Mouse (Mus musculus) splenic B cell, adult 2 months (primary cell): ENCODE measurements around the gene Tigd2.
"Not testable (repeated sequence)": the region's sequence is repeated elsewhere in the genome, so short reads cannot be mapped to it uniquely, and the experiment has no call there.

Experiments
- DNase-seq: peaks from one replicate; pipeline ENCODE4 v3.0.0-alpha.2; 2011; ENCODE audit warnings: low read depth, low spot score
- H3K27me3 ChIP-seq: 2 replicates; pipeline ENCODE4 v1.6.1; 2012; ENCODE audit warnings: mild to moderate bottlenecking, low read length, moderate library complexity, mixed read lengths; ENCODE audit not compliant: control insufficient read depth, poor library complexity, insufficient read depth, severe bottlenecking
- H3K36me3 ChIP-seq: 2 replicates; pipeline ENCODE4 v1.6.1; 2012; ENCODE audit warnings: mild to moderate bottlenecking, low read length, moderate library complexity, mixed read lengths; ENCODE audit not compliant: control insufficient read depth, poor library complexity, insufficient read depth, severe bottlenecking

Gene Tigd2

DNA sequence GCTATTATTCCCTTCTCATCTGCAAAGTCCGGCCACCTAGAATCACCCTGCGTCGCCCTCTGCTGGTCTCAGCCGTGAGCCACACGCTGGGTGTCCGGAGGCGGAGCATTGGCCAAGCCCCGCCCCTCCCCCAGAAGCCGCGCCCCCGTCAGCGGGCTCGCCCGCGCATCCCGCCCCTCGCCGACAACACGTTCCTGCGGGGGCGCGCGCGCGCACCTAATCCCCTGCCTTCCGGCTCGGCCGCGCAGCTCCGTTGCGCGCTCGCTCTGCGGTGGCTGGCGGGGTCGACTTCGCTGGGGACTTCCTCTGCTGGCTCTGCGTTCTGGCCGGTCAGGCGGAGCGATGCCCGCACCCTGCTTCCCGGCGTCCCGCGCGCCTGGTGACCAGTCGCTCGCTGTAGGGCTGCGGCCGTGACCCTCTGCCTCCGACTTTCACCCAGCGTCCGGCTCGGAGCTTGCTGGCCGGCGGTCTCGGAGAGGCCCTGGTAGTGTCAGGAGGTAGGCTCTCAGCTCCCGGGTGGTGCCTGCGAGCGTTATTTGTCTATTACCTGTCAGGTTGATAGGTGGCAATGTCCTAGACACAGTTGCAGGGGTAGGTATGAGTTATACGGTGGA is at the start of gene Tigd2:
Tigd2 (plus strand) TSS at position 186 of the 614 bp plus-strand sequence.
- peak; percentile 94 for DNase-seq
- Histone ChIP-seq H3K27me3 (0 out of 2 replicates have a peak, but pooled peaks cover 2% of the 10 kb centered on the region), H3K36me3 (0 out of 2 replicates have a peak, but pooled peaks cover 3% of the 10 kb centered on the region)

GRCm38 (mm10) chr6:59161801-59162478 is 46.7 kb upstream of the Tigd2 start:
- DNase-seq, result no peak

DNA sequence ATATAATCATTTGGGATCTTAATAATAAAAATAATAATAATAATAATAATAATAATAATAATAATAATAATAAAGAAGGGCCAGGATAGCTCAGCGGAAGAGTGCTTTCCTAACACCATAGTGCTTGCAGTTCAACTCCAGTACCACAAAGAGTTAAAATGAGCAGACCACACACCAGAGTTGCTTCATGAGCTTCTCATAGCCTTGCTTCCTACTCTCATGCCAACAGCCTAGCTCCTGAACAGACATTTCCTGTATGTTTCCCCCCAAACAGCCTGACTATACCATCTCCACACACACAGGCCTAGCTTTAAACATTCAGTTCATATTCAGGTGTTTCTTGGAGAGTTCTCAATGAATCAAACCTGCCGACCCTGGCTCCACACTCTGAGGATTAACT is 45.8 kb upstream of the Tigd2 start:
- Histone ChIP-seq H3K36me3 (no peaks in the 10 kb centered on the region), H3K27me3 (no peaks in the 10 kb centered on the region)
- DNase-seq, result no peak

More at GRCm38 (mm10) chr6:59161801-59162478, 46.7 kb upstream of the Tigd2 start:
- Histone ChIP-seq H3K36me3 (no peaks in the 10 kb centered on the region), H3K27me3 (no peaks in the 10 kb centered on the region)

DNA sequence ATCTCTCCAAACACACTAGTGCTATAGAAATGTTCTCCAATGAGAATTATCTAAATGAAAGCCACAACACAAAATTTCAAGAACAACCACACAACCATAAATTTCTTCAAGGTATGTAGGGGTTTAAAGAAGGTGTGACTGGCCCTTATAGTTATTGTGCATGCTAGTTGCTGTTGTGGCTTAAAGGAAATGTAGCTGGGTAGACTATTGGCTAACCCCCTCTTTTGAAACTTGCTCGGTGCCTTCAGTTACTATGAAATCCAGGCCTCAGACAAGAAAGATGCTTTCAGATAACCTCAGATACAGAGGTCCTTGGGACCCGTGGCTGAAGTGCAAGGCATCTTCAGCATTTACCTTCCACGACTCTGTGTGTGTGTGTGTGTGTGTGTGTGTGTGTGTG is 45.3 kb upstream of the Tigd2 start:
- Histone ChIP-seq H3K36me3 (no peaks in the 10 kb centered on the region), H3K27me3 (no peaks in the 10 kb centered on the region)
- DNase-seq, result no peak

GRCm38 (mm10) chr6:59168939-59169338 is 39.7 kb upstream of the Tigd2 start:
- H3K36me3 ChIP-seq, result no peaks in the 10 kb centered on the region
- no peaks in the 10 kb centered on the region for H3K27me3 ChIP-seq
- DNase-seq, result no peak

GRCm38 (mm10) chr6:59171230-59171629 is 37.4 kb upstream of the Tigd2 start:
- DNase-seq, result no peak

DNA sequence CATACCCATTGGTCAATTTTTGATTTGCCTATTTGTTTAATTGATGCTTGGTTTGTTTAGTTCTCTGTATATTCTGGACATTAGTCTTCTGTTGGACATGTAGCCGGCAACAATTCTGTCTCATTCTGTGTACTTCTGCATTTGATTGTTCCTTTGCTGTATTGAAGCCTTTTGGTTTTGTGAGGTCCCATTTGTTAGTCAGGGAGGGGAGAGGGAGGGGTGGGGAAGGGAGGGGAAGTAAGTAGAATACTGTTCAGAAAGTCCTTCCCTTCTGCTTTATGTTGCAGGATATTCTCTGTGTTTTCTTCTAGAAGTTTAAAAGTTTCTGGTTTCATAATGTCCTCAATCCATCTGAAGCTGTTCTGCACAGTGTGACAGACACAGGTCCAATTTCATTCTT is 34.7 kb upstream of the Tigd2 start:
- no peak for DNase-seq
- Histone ChIP-seq H3K27me3 (no peaks in the 10 kb centered on the region), H3K36me3 (no peaks in the 10 kb centered on the region)

More at GRCm38 (mm10) chr6:59171230-59171629, 37.4 kb upstream of the Tigd2 start:
- no peaks in the 10 kb centered on the region for H3K36me3 ChIP-seq
- H3K27me3 ChIP-seq, result no peaks in the 10 kb centered on the region

- Histone ChIP-seq H3K36me3 (no peaks in the 10 kb centered on the region), H3K27me3 (no peaks in the 10 kb centered on the region)
- no peak for DNase-seq
These were observed 30.6 kb upstream of the Tigd2 start for GRCm38 (mm10) chr6:59178051-59178450.

- Histone ChIP-seq H3K36me3 (no peaks in the 10 kb centered on the region), H3K27me3 (no peaks in the 10 kb centered on the region)
- peak; percentile 86 for DNase-seq
These were observed 28.2 kb upstream of the Tigd2 start for GRCm38 (mm10) chr6:59180376-59180996.

- Histone ChIP-seq H3K36me3 (no peaks in the 10 kb centered on the region), H3K27me3 (no peaks in the 10 kb centered on the region)
- peak; percentile 82 for DNase-seq
These were observed 23.5 kb upstream of the Tigd2 start for GRCm38 (mm10) chr6:59185010-59185699.

DNA sequence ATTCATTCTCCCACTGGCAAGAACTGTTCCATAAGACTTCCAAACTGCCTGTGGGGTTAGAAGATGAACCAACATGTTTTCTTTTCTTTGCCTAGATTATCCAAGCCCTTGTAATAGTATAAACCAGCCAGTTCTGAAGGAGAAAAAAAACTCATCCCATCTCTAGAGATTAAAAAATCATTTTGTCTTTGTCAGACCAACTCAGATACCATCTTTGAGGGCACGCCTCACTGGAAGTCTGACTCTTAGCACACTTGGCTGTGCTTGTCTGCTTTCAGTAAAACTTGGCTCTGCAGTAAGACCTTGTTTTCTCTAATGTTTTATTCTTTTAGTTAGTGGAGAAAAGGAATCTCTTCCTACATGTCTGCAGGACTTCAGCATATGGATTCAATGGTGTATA is 18.7 kb upstream of the Tigd2 start:
- H3K36me3 ChIP-seq, result no peaks in the 10 kb centered on the region
- H3K27me3 ChIP-seq, result no peaks in the 10 kb centered on the region
- no peak for DNase-seq

GRCm38 (mm10) chr6:59194518-59194917 is 14.2 kb upstream of the Tigd2 start:
- H3K36me3 ChIP-seq, H3K27me3 ChIP-seq: not testable (repeated sequence)
- DNase-seq, result peak; percentile 66

DNA sequence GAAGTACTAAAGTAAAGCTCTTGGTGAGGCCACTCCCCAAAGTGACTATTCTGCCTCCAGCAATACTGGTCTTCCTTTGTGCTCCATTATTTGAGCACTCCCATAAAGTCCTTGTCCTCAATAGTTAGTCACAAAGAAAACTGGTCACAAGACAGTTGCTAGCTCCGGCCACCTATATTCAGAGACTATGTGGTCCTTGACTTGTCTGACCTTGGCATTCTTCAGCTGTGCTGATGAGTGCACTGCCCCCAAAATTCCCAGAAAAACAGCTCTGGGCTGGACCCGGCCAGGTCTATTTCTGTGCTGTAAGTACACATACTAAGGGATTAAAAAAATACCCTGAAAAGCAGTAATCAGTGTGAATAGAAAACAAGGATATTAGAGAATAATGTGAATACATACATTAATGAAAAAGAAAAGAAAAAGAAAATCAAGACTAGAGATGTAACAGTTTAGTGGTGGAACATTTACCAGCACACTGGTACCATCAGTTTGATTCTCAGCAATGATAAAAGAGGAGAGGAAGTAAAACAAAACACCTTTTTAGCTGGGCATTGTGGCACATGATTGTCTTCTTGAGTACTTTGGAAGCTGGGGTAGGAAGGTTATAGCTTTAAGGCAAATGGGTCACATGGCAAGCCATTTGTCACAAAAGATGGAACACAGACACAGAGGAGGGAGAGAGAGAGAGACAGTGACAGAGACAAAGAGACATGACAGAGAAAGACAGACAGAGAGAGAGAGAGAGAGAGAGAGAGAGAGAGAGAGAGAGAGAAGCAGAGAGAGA is 12.6 kb upstream of the Tigd2 start:
- DNase-seq, result no peak
- Histone ChIP-seq H3K27me3 (no peaks in the 10 kb centered on the region), H3K36me3 (no peaks in the 10 kb centered on the region)

GRCm38 (mm10) chr6:59196746-59197145 is 11.9 kb upstream of the Tigd2 start:
- DNase-seq, result no peak
- no peaks in the 10 kb centered on the region for H3K36me3 ChIP-seq
- no peaks in the 10 kb centered on the region for H3K27me3 ChIP-seq
